Mouse (Mus musculus) midbrain, embryonic 12.5 days (tissue): ENCODE measurements around the gene Pot1a. TPM values are rescaled to one million over a fixed set of nuclear protein-coding genes. Genes with fewer than 3 reads are reported as not detected.

Source experiments
- ATAC-seq: fragments of 200-750 bp; cut with Nextera tagmentation; 2 replicates; pipeline ENCODE4 v1.8.0; 2017; ENCODE audit warnings: low read depth, moderate TSS enrichment, moderate library complexity; ENCODE audit not compliant: low FRiP score
- H3K27ac ChIP-seq: fragments of 300-500 bp; sonication (generic); replicated peaks from 2 replicates; pipeline ENCODE4 v1.5.1; 2016; ENCODE audit warnings: mild to moderate bottlenecking
- H3K27me3 ChIP-seq: fragments of 300-500 bp; sonication (generic); 2 replicates; pipeline ENCODE4 v1.6.1; 2016; ENCODE audit warnings: mild to moderate bottlenecking
- H3K36me3 ChIP-seq: fragments of 300-500 bp; sonication (generic); 2 replicates; pipeline ENCODE4 v1.6.1; 2016
- H3K4me1 ChIP-seq: fragments of 300-500 bp; sonication (generic); 2 replicates; pipeline ENCODE4 v1.6.1; 2016
- H3K4me2 ChIP-seq: fragments of 300-500 bp; sonication (generic); replicated peaks from 2 replicates; pipeline ENCODE4 v1.6.1; 2016; ENCODE audit warnings: mild to moderate bottlenecking, moderate library complexity
- H3K4me3 ChIP-seq: fragments of 300-500 bp; sonication (generic); 2 replicates; pipeline ENCODE4 v1.5.1; 2016; ENCODE audit warnings: mild to moderate bottlenecking
- H3K9ac ChIP-seq: fragments of 300-500 bp; sonication (generic); replicated peaks from 2 replicates; pipeline ENCODE4 v1.6.1; 2016; ENCODE audit warnings: mild to moderate bottlenecking, moderate library complexity
- H3K9me3 ChIP-seq: fragments of 300-500 bp; sonication (generic); 2 replicates; pipeline ENCODE4 v1.6.1; 2016; ENCODE audit warnings: mild to moderate bottlenecking
- WGBS: fragments of 180-500 bp; shearing (Covaris S2); methylation state at CpG from one replicate; pipeline ENCODE4 v1.1.7; 2016; 5-methylcytosine and 5-hydroxymethylcytosine counted together
- polyA plus RNA-seq: library from polyadenylated mRNA; unstranded; fragments of >200 nt; fragmentation: Nextera tagmentation; extraction: Ambion mirVana; gene quantifications from 2 replicates; pipeline ENCODE4 v1.2.1, GENCODE M21; 2016

Gene Pot1a
- polyA plus RNA-seq, 1 experiment from 2014 or later = 39.3 TPM

DNA sequence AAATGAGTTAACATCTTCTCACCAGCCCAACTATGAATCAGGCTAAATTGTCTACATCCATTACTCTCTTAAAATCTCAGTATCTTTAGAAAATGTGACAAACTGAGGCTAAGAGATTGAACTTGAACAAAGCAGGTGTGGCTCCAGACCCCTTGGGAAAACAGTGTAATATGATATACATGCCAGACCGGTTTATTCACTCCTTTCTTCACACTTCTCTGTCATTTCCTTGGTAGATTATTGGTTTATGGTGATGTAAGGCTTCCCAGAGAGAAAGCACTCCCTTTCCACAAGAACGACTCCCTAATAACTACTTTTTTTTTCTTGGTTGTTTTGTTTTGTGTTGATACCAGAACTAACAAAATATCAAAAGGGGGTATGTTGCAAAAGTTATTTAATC is 98.4 kb downstream of the Pot1a start:
- Histone ChIP-seq H3K27me3 (no peaks in the 10 kb centered on the region), H3K4me2 (no peak overlapping the region), H3K9me3 (no peaks in the 10 kb centered on the region), H3K9ac (no peak overlapping the region), H3K27ac (no peak overlapping the region), H3K4me1 (no peaks in the 10 kb centered on the region), H3K36me3 (no peaks in the 10 kb centered on the region), H3K4me3 (no peak overlapping the region)
- WGBS = 53% methylated on average over 2 of the region's 2 CpGs
- no peak for ATAC-seq

DNA sequence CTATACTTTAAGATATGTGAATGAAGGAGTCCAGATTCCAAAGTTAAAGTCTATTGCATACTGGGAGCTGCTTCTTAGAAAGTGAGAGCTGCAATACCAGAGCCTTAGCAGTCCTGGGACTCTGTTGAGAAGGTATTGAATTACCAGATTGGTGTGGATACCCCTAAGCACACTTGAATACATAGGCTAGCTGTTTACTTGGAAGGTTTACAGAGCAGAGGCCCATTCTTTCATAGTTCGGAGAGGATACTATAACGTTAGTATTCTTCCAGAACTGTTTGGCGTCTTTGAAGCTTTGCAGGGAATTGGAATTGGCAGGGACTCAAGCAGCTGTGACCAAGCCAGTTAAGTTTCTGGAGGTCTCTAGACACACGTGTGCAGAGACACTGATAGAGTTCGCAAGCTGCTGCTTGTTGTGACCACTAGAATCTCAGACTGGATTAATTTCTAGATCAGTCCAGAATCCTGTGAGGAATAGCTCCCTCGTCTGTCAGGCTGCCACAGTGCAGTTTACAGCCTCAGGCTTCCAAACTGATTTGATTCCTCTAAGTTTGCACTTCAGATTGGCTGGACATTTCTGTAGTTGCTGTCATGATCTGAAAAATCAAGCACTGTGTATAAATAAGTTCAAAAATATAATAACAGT is 99.7 kb downstream of the Pot1a start:
- Histone ChIP-seq H3K9ac (no peak overlapping the region), H3K27ac (no peak overlapping the region), H3K4me3 (no peak overlapping the region), H3K4me2 (no peak overlapping the region), H3K9me3 (no peaks in the 10 kb centered on the region), H3K4me1 (no peaks in the 10 kb centered on the region), H3K27me3 (no peaks in the 10 kb centered on the region), H3K36me3 (no peaks in the 10 kb centered on the region)
- 52% methylated on average over 6 of the region's 6 CpGs for WGBS
- peak; percentile 68 for ATAC-seq

DNA sequence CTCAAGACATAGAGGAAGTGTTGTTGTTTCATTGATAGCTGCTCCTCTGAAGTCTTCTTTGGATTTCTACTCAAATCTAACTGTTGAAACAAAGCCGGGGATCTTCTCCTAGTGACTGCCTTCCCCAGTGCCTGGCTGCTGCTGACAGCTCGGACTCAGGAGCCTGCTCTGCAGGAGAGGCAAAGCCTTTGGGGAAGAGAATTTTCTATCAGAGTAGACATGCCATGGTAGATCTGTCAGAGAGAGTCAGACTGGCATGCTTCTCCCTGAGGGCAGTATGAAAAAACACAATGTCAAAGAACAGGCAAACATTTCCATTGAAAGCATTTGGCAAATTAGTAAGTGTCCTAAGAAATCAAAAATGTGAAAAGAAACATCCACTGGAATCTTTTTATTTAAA is 109.1 kb downstream of the Pot1a start:
- 43% methylated on average over 2 of the region's 2 CpGs for WGBS
- H3K27me3 ChIP-seq = no peaks in the 10 kb centered on the region

More for the DNA sequence above, 109.1 kb downstream of the Pot1a start:
- Histone ChIP-seq H3K36me3 (no peaks in the 10 kb centered on the region), H3K4me1 (no peaks in the 10 kb centered on the region), H3K4me3 (no peak overlapping the region), H3K9me3 (no peaks in the 10 kb centered on the region), H3K9ac (no peak overlapping the region), H3K27ac (no peak overlapping the region), H3K4me2 (no peak overlapping the region)
- ATAC-seq = no peak

Other genes starting within 250 kb of the Pot1a start
- 0.92 and 1.2 TPM in 2 replicates for gene Gpr37, start 118.5 kb downstream of the Pot1a start, polyA plus RNA-seq